Mouse (Mus musculus) neural tube, embryonic 12.5 days (tissue): ENCODE data around the gene Gadl1. TPM values are rescaled to one million over a fixed set of nuclear protein-coding genes. Genes with fewer than 3 reads are reported as not detected.

ENCODE experiments used
- ATAC-seq: fragments of 200-750 bp; cut with Nextera tagmentation; 2 replicates; pipeline ENCODE4 v1.8.0; 2017; ENCODE audit warnings: low read depth, mild to moderate bottlenecking, moderate TSS enrichment, moderate library complexity; ENCODE audit not compliant: low FRiP score
- H3K27ac ChIP-seq: fragments of 300-500 bp; sonication (generic); 2 replicates; pipeline ENCODE4 v1.5.1; 2016
- H3K27me3 ChIP-seq: fragments of 300-500 bp; sonication (generic); replicated peaks from 2 replicates; pipeline ENCODE4 v1.6.1; 2016; ENCODE audit warnings: mild to moderate bottlenecking
- H3K36me3 ChIP-seq: fragments of 300-500 bp; sonication (generic); 2 replicates; pipeline ENCODE4 v1.6.1; 2016; ENCODE audit warnings: mild to moderate bottlenecking
- H3K4me1 ChIP-seq: fragments of 300-500 bp; sonication (generic); 2 replicates; pipeline ENCODE4 v1.6.1; 2016
- H3K4me2 ChIP-seq: fragments of 300-500 bp; sonication (generic); replicated peaks from 2 replicates; pipeline ENCODE4 v1.6.1; 2016; ENCODE audit warnings: mild to moderate bottlenecking
- H3K4me3 ChIP-seq: fragments of 300-500 bp; sonication (generic); 2 replicates; pipeline ENCODE4 v1.5.1; 2016
- H3K9ac ChIP-seq: fragments of 300-500 bp; sonication (generic); 2 replicates; pipeline ENCODE4 v1.6.1; 2016; ENCODE audit warnings: mild to moderate bottlenecking
- H3K9me3 ChIP-seq: fragments of 300-500 bp; sonication (generic); 2 replicates; pipeline ENCODE4 v1.6.1; 2016; ENCODE audit warnings: mild to moderate bottlenecking
- WGBS: fragments of 180-500 bp; shearing (Covaris S2); methylation state at CpG from one replicate; pipeline ENCODE4 v1.1.7; 2016; 5-methylcytosine and 5-hydroxymethylcytosine counted together
- polyA plus RNA-seq: library from polyadenylated mRNA; unstranded; fragments of >200 nt; fragmentation: Nextera tagmentation; extraction: Ambion mirVana; gene quantifications from 2 replicates; pipeline ENCODE4 v1.2.1, GENCODE M21; 2016

Gadl1 gene
- 0.23 and 0.36 TPM in 2 replicates for polyA plus RNA-seq

GRCm38 (mm10) chr9:115909155-115909554 is at the start of gene Gadl1:
Gene Gadl1, plus strand, starts transcription at chr9:115909455.
- no peak within 1 kb of the TSS for H3K4me3 ChIP-seq
- 64% methylated on average over 9 of the region's 9 CpGs for WGBS
- peaks cover 5% of the 10 kb centered on the region; the same call in 1 of the 2 replicates for H3K4me1 ChIP-seq
- ATAC-seq, result no peak
- peak within 1 kb of the TSS; percentile 22; the same call in 1 of the 2 replicates for H3K4me2 ChIP-seq
- H3K9me3 ChIP-seq, result no peaks in the 10 kb centered on the region
- H3K36me3 ChIP-seq, result no peaks in the 10 kb centered on the region
- no peak within 1 kb of the TSS for H3K9ac ChIP-seq
- H3K27me3 ChIP-seq, result no peaks in the 10 kb centered on the region
- no peak within 1 kb of the TSS for H3K27ac ChIP-seq

- Histone ChIP-seq H3K27ac (no peak overlapping the region), H3K4me1 (no peaks in the 10 kb centered on the region), H3K9ac (no peak overlapping the region), H3K4me2 (no peak overlapping the region), H3K36me3 (no peaks in the 10 kb centered on the region), H3K9me3 (no peaks in the 10 kb centered on the region), H3K4me3 (no peak overlapping the region), H3K27me3 (no peaks in the 10 kb centered on the region)
- ATAC-seq, result no peak
- 79% methylated on average over 5 of the region's 5 CpGs for WGBS
Observed at GRCm38 (mm10) chr9:115862802-115863201, 46.5 kb upstream of the Gadl1 start.

GRCm38 (mm10) chr9:115863326-115863725 is 45.9 kb upstream of the Gadl1 start:
- no peaks in the 10 kb centered on the region for H3K9me3 ChIP-seq
- H3K4me2 ChIP-seq, result no peak overlapping the region
- H3K27ac ChIP-seq, result no peak overlapping the region
- H3K36me3 ChIP-seq, result no peaks in the 10 kb centered on the region
- no peak overlapping the region for H3K9ac ChIP-seq
- ATAC-seq, result no peak
- H3K27me3 ChIP-seq, result no peaks in the 10 kb centered on the region
- WGBS, result 77% methylated on average over 6 of the region's 6 CpGs
- no peaks in the 10 kb centered on the region for H3K4me1 ChIP-seq
- H3K4me3 ChIP-seq, result no peak overlapping the region

GRCm38 (mm10) chr9:115867277-115867676 is 42.0 kb upstream of the Gadl1 start:
- H3K27me3 ChIP-seq, result no peaks in the 10 kb centered on the region
- 70% methylated on average over 2 of the region's 2 CpGs for WGBS
- no peak overlapping the region for H3K27ac ChIP-seq
- H3K4me3 ChIP-seq, result no peak overlapping the region
- no peaks in the 10 kb centered on the region for H3K4me1 ChIP-seq
- no peaks in the 10 kb centered on the region for H3K36me3 ChIP-seq
- H3K9ac ChIP-seq, result no peak overlapping the region
- no peak for ATAC-seq
- H3K4me2 ChIP-seq, result no peak overlapping the region
- no peaks in the 10 kb centered on the region for H3K9me3 ChIP-seq

GRCm38 (mm10) chr9:115870168-115870567 is 39.1 kb upstream of the Gadl1 start:
- 92% methylated on average over 13 of the region's 13 CpGs for WGBS
- ATAC-seq, result no peak
- Histone ChIP-seq H3K9me3 (no peaks in the 10 kb centered on the region), H3K9ac (no peak overlapping the region), H3K4me1 (no peaks in the 10 kb centered on the region), H3K36me3 (no peaks in the 10 kb centered on the region), H3K27ac (no peak overlapping the region), H3K4me3 (no peak overlapping the region), H3K4me2 (no peak overlapping the region), H3K27me3 (no peaks in the 10 kb centered on the region)

- H3K36me3 ChIP-seq, result no peaks in the 10 kb centered on the region
- no peak overlapping the region for H3K27ac ChIP-seq
- H3K27me3 ChIP-seq, result no peaks in the 10 kb centered on the region
- H3K4me3 ChIP-seq, result no peak overlapping the region
- no peak for ATAC-seq
- H3K9ac ChIP-seq, result no peak overlapping the region
- H3K4me2 ChIP-seq, result no peak overlapping the region
- 97% methylated on average over 5 of the region's 5 CpGs for WGBS
- no peaks in the 10 kb centered on the region for H3K4me1 ChIP-seq
- H3K9me3 ChIP-seq, result no peaks in the 10 kb centered on the region
Observed at GRCm38 (mm10) chr9:115870640-115871039, 38.6 kb upstream of the Gadl1 start.

- Histone ChIP-seq H3K4me3 (no peak overlapping the region), H3K27ac (no peak overlapping the region), H3K9me3 (peaks cover 6% of the 10 kb centered on the region; the same call in 1 of the 2 replicates), H3K36me3 (no peaks in the 10 kb centered on the region), H3K4me2 (no peak overlapping the region), H3K4me1 (no peaks in the 10 kb centered on the region), H3K9ac (no peak overlapping the region), H3K27me3 (no peaks in the 10 kb centered on the region)
- 92% methylated on average over 6 of the region's 6 CpGs for WGBS
- ATAC-seq, result no peak
Observed at GRCm38 (mm10) chr9:115880500-115880899, 28.8 kb upstream of the Gadl1 start.

- 84% methylated on average over 3 of the region's 3 CpGs for WGBS
- ATAC-seq, result no peak
- Histone ChIP-seq H3K27ac (no peak overlapping the region), H3K9me3 (peaks cover 6% of the 10 kb centered on the region; the same call in 1 of the 2 replicates), H3K27me3 (no peaks in the 10 kb centered on the region), H3K36me3 (no peaks in the 10 kb centered on the region), H3K4me1 (no peaks in the 10 kb centered on the region), H3K4me3 (no peak overlapping the region), H3K9ac (no peak overlapping the region), H3K4me2 (no peak overlapping the region)
Observed at GRCm38 (mm10) chr9:115881137-115881536, 28.1 kb upstream of the Gadl1 start.

GRCm38 (mm10) chr9:115882627-115883200 is 26.5 kb upstream of the Gadl1 start:
- H3K4me2 ChIP-seq, result no peak overlapping the region
- no peak overlapping the region for H3K9ac ChIP-seq
- 80% methylated on average over 5 of the region's 5 CpGs for WGBS
- no peak overlapping the region for H3K4me3 ChIP-seq
- H3K9me3 ChIP-seq, result no peaks in the 10 kb centered on the region
- no peak overlapping the region for H3K27ac ChIP-seq
- H3K36me3 ChIP-seq, result no peaks in the 10 kb centered on the region
- no peak for ATAC-seq
- no peaks in the 10 kb centered on the region for H3K4me1 ChIP-seq
- H3K27me3 ChIP-seq, result no peaks in the 10 kb centered on the region

GRCm38 (mm10) chr9:115883413-115883812 is 25.8 kb upstream of the Gadl1 start:
- H3K4me3 ChIP-seq, result no peak overlapping the region
- H3K27me3 ChIP-seq, result no peaks in the 10 kb centered on the region
- H3K27ac ChIP-seq, result no peak overlapping the region
- H3K4me2 ChIP-seq, result no peak overlapping the region
- no peak overlapping the region for H3K9ac ChIP-seq
- H3K4me1 ChIP-seq, result no peaks in the 10 kb centered on the region
- ATAC-seq, result no peak
- H3K36me3 ChIP-seq, result no peaks in the 10 kb centered on the region
- no peaks in the 10 kb centered on the region for H3K9me3 ChIP-seq
- WGBS, result 93% methylated on average over 5 of the region's 5 CpGs

- no peak for ATAC-seq
- Histone ChIP-seq H3K4me2 (no peak overlapping the region), H3K36me3 (no peaks in the 10 kb centered on the region), H3K9me3 (no peaks in the 10 kb centered on the region), H3K4me3 (no peak overlapping the region), H3K4me1 (no peaks in the 10 kb centered on the region), H3K27me3 (no peaks in the 10 kb centered on the region), H3K9ac (no peak overlapping the region), H3K27ac (no peak overlapping the region)
- WGBS, result 85% methylated on average over 5 of the region's 5 CpGs
Observed at GRCm38 (mm10) chr9:115887571-115887970, 21.7 kb upstream of the Gadl1 start.

- Histone ChIP-seq H3K4me3 (no peak overlapping the region), H3K4me1 (no peaks in the 10 kb centered on the region), H3K27ac (no peak overlapping the region), H3K4me2 (no peak overlapping the region), H3K36me3 (no peaks in the 10 kb centered on the region), H3K27me3 (no peaks in the 10 kb centered on the region), H3K9ac (no peak overlapping the region), H3K9me3 (peaks cover 7% of the 10 kb centered on the region; the same call in 1 of the 2 replicates)
- no peak for ATAC-seq
- WGBS, result 57% methylated on average over 4 of the region's 4 CpGs
Observed at GRCm38 (mm10) chr9:115893131-115893530, 16.1 kb upstream of the Gadl1 start.

- H3K4me1 ChIP-seq, result no peaks in the 10 kb centered on the region
- H3K4me2 ChIP-seq, result no peak overlapping the region
- no peak overlapping the region for H3K27ac ChIP-seq
- H3K27me3 ChIP-seq, result no peaks in the 10 kb centered on the region
- peaks cover 7% of the 10 kb centered on the region; the same call in 1 of the 2 replicates for H3K9me3 ChIP-seq
- WGBS, result 94% methylated on average over 10 of the region's 10 CpGs
- H3K4me3 ChIP-seq, result no peak overlapping the region
- H3K9ac ChIP-seq, result no peak overlapping the region
- H3K36me3 ChIP-seq, result no peaks in the 10 kb centered on the region
- no peak for ATAC-seq
Observed at GRCm38 (mm10) chr9:115893947-115894346, 15.3 kb upstream of the Gadl1 start.
